Mouse (Mus musculus) cortical plate, adult 2 months (tissue): Measurements from ENCODE around the gene Gm16430.
"Not testable (repeated sequence)": the region's sequence is repeated elsewhere in the genome, so short reads cannot be mapped to it uniquely, and the experiment has no call there.

Experiments used
- CTCF ChIP-seq: fragments of 200-500 bp; IDR thresholded peaks from 2 replicates; pipeline ENCODE4 v1.5.1; 2011; ENCODE audit warnings: mild to moderate bottlenecking, control low read depth, low read length; ENCODE audit not compliant: insufficient read depth; ENCODE audit errors: extremely low read depth
- POLR2A ChIP-seq: fragments of 200-500 bp; IDR thresholded peaks from 2 replicates; pipeline ENCODE4 v1.6.1; 2011; ENCODE audit warnings: mild to moderate bottlenecking, low read length, control low read depth; ENCODE audit not compliant: insufficient read depth; ENCODE audit errors: extremely low read depth

- TF ChIP-seq CTCF, POLR2A: not testable (repeated sequence)
Measured at GRCm38 (mm10) chrX:54621911-54622310, at the start of gene Gm16430.
